Mouse (Mus musculus) heart, embryonic 15.5 days (tissue): ENCODE data around the gene Dmrtc2. TPM values are rescaled to one million over a fixed set of nuclear protein-coding genes. Genes with fewer than 3 reads are reported as not detected.
"Not testable (repeated sequence)": the region's sequence is repeated elsewhere in the genome, so short reads cannot be mapped to it uniquely, and the experiment has no call there.

Experiments
- ATAC-seq: fragments of 200-750 bp; cut with Nextera tagmentation; replicated peaks from 2 replicates; pipeline ENCODE4 v1.8.0; 2017; ENCODE audit warnings: low read depth, moderate TSS enrichment; ENCODE audit not compliant: insufficient number of reproducible peaks, insufficient read depth, low FRiP score
- H3K27ac ChIP-seq: fragments of 300-500 bp; sonication (generic); 2 replicates; pipeline ENCODE4 v1.5.1; 2015; ENCODE audit warnings: mild to moderate bottlenecking, inconsistent platforms
- H3K27me3 ChIP-seq: fragments of 300-500 bp; sonication (generic); 2 replicates; pipeline ENCODE4 v1.6.1; 2015; ENCODE audit warnings: inconsistent platforms
- H3K36me3 ChIP-seq: fragments of 300-500 bp; sonication (generic); 2 replicates; pipeline ENCODE4 v1.6.1; 2015; ENCODE audit warnings: mild to moderate bottlenecking, inconsistent platforms
- H3K4me1 ChIP-seq: fragments of 300-500 bp; sonication (generic); replicated peaks from 2 replicates; pipeline ENCODE4 v1.6.1; 2015; ENCODE audit warnings: inconsistent platforms
- H3K4me2 ChIP-seq: fragments of 300-500 bp; sonication (generic); 2 replicates; pipeline ENCODE4 v1.6.1; 2015; ENCODE audit warnings: inconsistent platforms, mild to moderate bottlenecking, moderate library complexity
- H3K4me3 ChIP-seq: fragments of 300-500 bp; sonication (generic); 2 replicates; pipeline ENCODE4 v1.5.1; 2015; ENCODE audit warnings: mild to moderate bottlenecking, inconsistent platforms
- H3K9ac ChIP-seq: fragments of 300-500 bp; sonication (generic); 2 replicates; pipeline ENCODE4 v1.6.1; 2015; ENCODE audit warnings: mild to moderate bottlenecking, inconsistent platforms
- H3K9me3 ChIP-seq: fragments of 300-500 bp; sonication (generic); replicated peaks from 2 replicates; pipeline ENCODE4 v1.6.1; 2016; ENCODE audit warnings: inconsistent platforms
- WGBS: fragments of 180-500 bp; shearing (Covaris S2); methylation state at CpG from one replicate; pipeline ENCODE4 v1.1.7; 2015; ENCODE audit warnings: mixed read lengths; 5-methylcytosine and 5-hydroxymethylcytosine counted together
- polyA plus RNA-seq: library from polyadenylated mRNA; unstranded; fragments of >200 nt; fragmentation: Nextera tagmentation; extraction: Ambion mirVana; gene quantifications from 2 replicates; pipeline ENCODE4 v1.2.1, GENCODE M21; 2015

Gene Dmrtc2
- not detected in 2 replicates for polyA plus RNA-seq

DNA sequence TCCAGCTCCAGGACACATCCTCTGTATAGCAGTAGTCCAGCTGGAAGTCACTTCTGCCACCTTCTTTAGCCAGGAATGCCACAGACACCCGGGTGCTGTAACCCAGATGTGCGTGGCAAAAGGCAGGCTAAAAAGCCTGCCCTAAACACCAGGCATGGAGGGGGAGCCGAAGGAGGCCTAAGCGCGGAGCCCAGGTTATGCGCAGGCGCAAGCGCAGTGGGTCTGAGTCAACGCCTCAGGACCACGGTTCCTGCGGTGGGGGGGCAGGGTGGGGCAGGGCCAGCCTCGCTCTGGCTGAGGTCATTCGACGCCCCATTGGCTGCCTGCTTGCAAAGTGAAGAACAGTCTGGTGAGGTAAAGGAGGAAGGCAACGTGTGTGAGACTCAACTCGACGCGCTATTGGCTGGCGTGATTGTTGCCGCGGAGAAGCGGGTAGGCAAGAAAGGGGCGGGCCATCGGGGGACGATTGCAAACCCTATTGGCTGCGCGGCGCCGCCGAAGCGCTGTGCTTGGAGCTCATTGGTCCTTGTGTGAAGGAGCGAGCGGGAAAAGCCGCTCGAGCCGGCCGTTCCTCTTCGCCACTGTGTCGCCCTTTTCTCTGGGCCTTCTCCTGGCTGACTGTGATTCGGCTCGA, at the start of gene Dmrtc2, which contains the start of gene Lypd4:
TSS of gene Dmrtc2 (plus strand) at position 526 of the 634 bp plus-strand sequence.
TSS of gene Lypd4 (minus strand) at position 410 of the 634 bp plus-strand sequence.
- H3K4me1 ChIP-seq = no peaks in the 10 kb centered on the region
- no peaks in the 10 kb centered on the region; the same call in 1 of the 2 replicates for H3K9me3 ChIP-seq
- ATAC-seq = no peak
- H3K27ac ChIP-seq = no peak within 1 kb of the TSS
- no peaks in the 10 kb centered on the region for H3K36me3 ChIP-seq
- H3K27me3 ChIP-seq = peaks cover 25% of the 10 kb centered on the region
- no peak within 1 kb of the TSS for H3K9ac ChIP-seq
- no peak within 1 kb of the TSS for H3K4me2 ChIP-seq
- WGBS = 41% methylated on average over 41 of the region's 41 CpGs
- no peak within 1 kb of the TSS for H3K4me3 ChIP-seq

DNA sequence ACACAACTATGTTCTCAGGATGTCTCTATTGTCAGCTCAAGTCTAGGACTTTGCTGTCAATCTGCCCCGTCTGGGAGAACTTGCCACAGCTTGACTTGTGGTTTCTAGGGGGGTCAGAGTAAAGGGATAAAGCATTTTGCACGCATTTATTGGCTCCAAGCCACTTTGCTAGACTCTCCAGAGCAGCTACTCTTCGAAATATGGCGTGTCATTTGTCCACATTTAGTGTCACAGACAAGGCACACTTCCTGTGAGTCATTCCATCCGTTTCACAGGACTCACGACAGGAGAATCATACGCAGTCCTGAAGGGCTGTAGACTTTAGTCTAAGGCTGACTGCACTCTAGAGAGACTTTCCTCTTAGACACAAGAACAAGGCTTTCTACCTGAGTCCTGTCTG, 45.4 kb upstream of the Dmrtc2 start:
- WGBS = 44% methylated on average over 7 of the region's 7 CpGs
- no peak for ATAC-seq
- H3K9ac ChIP-seq = no peak overlapping the region
- H3K27me3 ChIP-seq = no peaks in the 10 kb centered on the region
- H3K4me1 ChIP-seq = no peaks in the 10 kb centered on the region
- H3K9me3 ChIP-seq = no peaks in the 10 kb centered on the region
- no peak overlapping the region for H3K4me2 ChIP-seq
- H3K4me3 ChIP-seq = no peak overlapping the region
- no peak overlapping the region for H3K27ac ChIP-seq
- no peaks in the 10 kb centered on the region for H3K36me3 ChIP-seq

DNA sequence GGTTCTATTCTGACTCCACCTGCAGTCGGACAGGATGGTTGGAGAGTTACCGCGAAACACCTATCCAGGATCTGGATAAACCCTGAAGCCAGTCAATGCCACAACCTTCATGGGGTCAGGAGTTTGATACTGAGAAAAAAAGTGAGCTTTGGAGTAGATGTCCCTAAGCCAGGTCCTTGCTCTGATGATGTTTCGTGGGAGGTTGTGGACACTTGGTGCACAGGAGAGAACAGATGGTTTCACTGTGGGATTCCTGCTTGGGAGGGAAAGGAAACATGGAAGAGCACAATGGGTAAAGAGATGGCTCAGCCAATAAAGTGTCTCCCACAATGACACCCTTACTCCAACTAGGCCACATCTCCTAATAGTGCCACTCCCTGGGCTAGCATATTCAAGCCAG, 42.7 kb upstream of the Dmrtc2 start:
- Histone ChIP-seq H3K4me2 (no peak overlapping the region), H3K9ac (no peak overlapping the region), H3K4me1 (no peaks in the 10 kb centered on the region), H3K27me3 (no peaks in the 10 kb centered on the region), H3K4me3 (no peak overlapping the region), H3K9me3 (no peaks in the 10 kb centered on the region), H3K36me3 (no peaks in the 10 kb centered on the region), H3K27ac (no peak overlapping the region)
- no peak for ATAC-seq
- 84% methylated on average over 4 of the region's 4 CpGs for WGBS

DNA sequence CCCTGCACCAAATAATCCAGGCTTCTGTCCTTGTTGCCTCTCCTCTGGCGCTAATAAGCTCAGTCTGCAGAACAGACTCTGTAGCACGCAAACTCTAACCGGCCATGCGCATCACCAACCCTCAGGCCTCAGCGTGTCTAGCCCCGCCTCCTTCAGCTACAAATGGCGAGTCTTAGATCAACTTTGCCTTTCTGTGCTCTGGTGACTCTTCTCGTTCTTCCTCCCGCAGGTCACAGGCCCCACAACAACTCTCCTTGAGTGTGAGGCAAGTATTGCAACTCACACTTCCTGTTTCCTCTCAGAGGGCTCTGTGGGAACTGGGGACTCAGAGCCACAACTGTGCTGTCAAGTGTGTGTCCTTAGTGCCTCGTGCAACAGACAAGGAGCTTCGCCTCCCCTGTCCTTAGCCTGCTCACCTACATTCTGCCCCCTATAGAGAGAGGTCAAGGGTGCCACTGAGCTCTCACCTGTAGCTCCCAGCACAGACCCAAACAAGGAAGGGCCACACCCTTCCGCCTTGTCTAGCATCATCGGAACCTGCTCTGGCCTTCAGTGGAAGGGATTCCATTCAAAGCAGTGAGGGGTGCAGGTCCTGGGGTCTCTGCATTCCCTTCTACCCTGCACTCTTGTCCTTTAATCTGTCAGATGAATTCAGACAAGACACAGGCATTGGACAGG, 31.0 kb upstream of the Dmrtc2 start:
- not testable (repeated sequence) for H3K4me1 ChIP-seq, H3K9ac ChIP-seq, H3K36me3 ChIP-seq, H3K4me3 ChIP-seq, H3K9me3 ChIP-seq, H3K4me2 ChIP-seq, ATAC-seq, H3K27ac ChIP-seq, H3K27me3 ChIP-seq
- WGBS = 55% methylated on average over 13 of the region's 13 CpGs

DNA sequence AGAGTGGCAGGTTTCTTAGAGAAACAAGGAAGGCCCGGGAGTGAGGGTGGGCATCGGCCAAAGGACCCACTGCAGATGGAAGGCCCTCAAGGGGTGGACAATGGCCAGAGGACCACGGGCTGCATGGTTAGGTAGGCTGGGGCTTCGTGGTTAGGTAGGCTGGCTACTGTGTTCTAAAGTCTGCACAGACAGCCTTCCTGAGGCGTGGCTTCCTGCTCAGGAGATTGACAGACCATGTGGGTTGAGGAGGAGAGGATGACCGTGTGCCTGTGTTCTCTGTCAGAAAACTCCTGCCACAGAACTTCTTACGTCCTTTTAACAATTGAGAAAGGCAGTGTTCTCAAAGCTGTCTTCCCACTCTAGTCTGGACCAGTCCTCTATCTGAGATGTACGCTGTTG, 30.4 kb upstream of the Dmrtc2 start:
- Histone ChIP-seq H3K4me2 (no peak overlapping the region), H3K36me3 (no peaks in the 10 kb centered on the region), H3K9ac (no peak overlapping the region), H3K27me3 (no peaks in the 10 kb centered on the region), H3K9me3 (no peaks in the 10 kb centered on the region), H3K4me3 (no peak overlapping the region), H3K27ac (no peak overlapping the region), H3K4me1 (no peaks in the 10 kb centered on the region)
- no peak for ATAC-seq
- 64% methylated on average over 8 of the region's 8 CpGs for WGBS

DNA sequence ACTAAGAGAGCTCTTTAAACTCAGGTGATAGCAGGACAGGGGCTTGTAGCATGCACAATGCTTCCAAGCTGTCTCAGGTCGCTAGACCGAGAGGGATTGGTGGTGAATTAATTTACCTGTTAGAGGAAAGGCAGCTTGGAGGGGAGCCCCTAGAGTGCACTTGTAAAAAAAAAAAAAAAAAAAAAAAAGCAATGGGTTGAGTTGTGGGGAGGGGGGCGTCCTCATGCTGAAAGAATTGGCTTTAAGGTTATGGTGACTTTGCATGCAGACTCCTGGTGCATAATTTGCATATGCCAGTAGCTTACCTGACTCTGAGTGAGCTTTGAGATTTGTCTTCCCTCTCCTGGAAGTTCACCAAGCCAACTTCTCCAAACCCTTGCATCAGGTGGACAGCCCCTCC, 29.5 kb upstream of the Dmrtc2 start:
- ATAC-seq = no peak
- Histone ChIP-seq H3K4me2 (no peak overlapping the region), H3K9me3 (no peaks in the 10 kb centered on the region), H3K4me1 (no peaks in the 10 kb centered on the region), H3K9ac (no peak overlapping the region), H3K27me3 (no peaks in the 10 kb centered on the region), H3K36me3 (no peaks in the 10 kb centered on the region), H3K27ac (no peak overlapping the region), H3K4me3 (no peak overlapping the region)
- WGBS = 48% methylated on average over 3 of the region's 3 CpGs

DNA sequence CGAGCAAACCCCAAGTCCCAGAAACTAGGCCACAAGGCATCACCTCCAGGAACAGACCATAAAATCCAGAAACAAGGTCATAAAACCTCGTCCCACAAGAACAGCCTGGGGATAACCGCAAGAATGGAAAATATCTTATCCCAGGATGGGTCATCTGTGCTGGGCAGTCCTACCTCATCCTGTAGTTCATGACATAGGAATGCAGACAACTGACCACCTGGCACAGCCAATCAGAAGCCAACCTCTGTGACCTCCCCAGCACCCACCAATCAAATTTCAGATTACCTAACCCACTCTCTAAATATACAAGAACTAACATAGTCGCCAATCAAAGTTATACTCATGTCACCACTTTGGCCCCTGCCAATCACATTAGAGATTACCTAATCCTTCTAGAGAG, 28.8 kb upstream of the Dmrtc2 start:
- no peaks in the 10 kb centered on the region for H3K9me3 ChIP-seq
- H3K27ac ChIP-seq = no peak overlapping the region
- 72% methylated on average over 4 of the region's 4 CpGs for WGBS
- no peak overlapping the region for H3K4me2 ChIP-seq
- no peak for ATAC-seq
- H3K4me3 ChIP-seq = no peak overlapping the region
- no peak overlapping the region for H3K9ac ChIP-seq
- no peaks in the 10 kb centered on the region for H3K4me1 ChIP-seq
- no peaks in the 10 kb centered on the region for H3K27me3 ChIP-seq
- H3K36me3 ChIP-seq = no peaks in the 10 kb centered on the region

DNA sequence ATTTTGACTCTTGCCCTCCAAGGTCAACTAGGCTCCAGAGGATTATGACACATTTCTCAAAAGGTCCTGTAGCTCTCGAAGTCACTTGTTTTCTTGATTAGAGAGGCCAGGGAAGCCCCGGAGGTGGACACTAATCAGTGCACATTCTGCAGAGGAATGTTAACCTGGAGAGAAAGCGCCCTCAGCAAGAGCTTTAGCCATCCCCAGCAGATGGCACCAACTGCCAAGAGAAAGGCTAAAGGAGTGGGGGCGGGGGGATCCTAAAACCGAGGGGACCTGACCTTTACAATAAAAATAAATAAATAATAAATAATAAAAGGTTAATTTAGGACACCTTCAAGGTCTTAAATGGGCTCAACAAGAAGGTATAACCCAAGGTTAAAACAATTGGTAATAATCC, 25.7 kb upstream of the Dmrtc2 start:
- no peak overlapping the region for H3K9ac ChIP-seq
- 33% methylated on average over 5 of the region's 5 CpGs for WGBS

DNA sequence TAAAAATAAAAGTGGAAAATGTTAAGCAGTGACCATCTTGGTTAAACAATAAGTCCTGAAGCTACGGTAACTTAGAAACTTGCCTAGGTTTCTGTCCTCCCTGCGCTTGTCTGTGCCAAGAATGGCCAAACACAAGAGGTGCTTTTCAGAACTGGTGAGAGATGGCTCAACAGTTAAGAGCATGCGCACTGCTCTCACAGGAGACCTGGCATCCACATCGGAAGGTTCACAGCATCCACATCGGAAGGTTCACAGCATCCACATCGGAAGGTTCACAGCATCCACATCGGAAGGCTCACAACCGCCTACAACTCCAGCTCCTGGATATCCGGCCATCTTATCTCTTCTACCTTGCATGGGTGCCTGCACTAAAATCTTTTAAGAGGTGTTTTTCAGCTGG, 24.7 kb upstream of the Dmrtc2 start:
- H3K4me1 ChIP-seq = no peaks in the 10 kb centered on the region
- H3K27me3 ChIP-seq = no peaks in the 10 kb centered on the region
- no peak overlapping the region for H3K27ac ChIP-seq
- ATAC-seq = no peak
- no peak overlapping the region for H3K4me3 ChIP-seq
- no peak overlapping the region for H3K9ac ChIP-seq
- no peaks in the 10 kb centered on the region for H3K9me3 ChIP-seq
- 77% methylated on average over 9 of the region's 9 CpGs for WGBS
- H3K4me2 ChIP-seq = no peak overlapping the region
- H3K36me3 ChIP-seq = no peaks in the 10 kb centered on the region

More for the DNA sequence above, 25.7 kb upstream of the Dmrtc2 start:
- Histone ChIP-seq H3K9me3 (no peaks in the 10 kb centered on the region), H3K4me1 (no peaks in the 10 kb centered on the region), H3K36me3 (no peaks in the 10 kb centered on the region), H3K27ac (no peak overlapping the region), H3K27me3 (no peaks in the 10 kb centered on the region), H3K4me2 (no peak overlapping the region), H3K4me3 (no peak overlapping the region)
- no peak for ATAC-seq

DNA sequence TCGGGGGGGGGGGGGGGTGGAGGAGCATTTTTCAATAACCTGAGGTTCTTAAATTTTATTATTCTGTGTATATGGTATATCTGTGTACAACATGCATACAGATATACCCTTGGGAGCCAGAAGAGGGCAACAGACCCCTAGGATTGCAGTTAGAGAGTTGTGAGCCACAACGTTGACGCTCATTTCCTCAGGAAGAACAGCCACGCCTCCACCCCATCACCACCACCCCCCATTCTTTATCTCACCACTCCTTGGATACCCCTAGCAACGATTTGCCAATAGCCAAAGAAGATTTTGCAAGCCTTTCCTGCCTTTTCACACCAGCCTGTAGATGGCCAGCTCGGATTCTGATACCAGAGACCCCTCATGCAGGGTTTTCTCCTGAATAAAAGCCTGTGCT, 24.1 kb upstream of the Dmrtc2 start:
- 1% methylated on average over 6 of the region's 6 CpGs for WGBS
- H3K9ac ChIP-seq = no peak overlapping the region
- no peaks in the 10 kb centered on the region for H3K9me3 ChIP-seq
- H3K27me3 ChIP-seq = no peaks in the 10 kb centered on the region
- no peak for ATAC-seq
- H3K4me1 ChIP-seq = no peaks in the 10 kb centered on the region
- no peak overlapping the region for H3K27ac ChIP-seq
- H3K36me3 ChIP-seq = no peaks in the 10 kb centered on the region
- no peak overlapping the region for H3K4me3 ChIP-seq
- H3K4me2 ChIP-seq = no peak overlapping the region

DNA sequence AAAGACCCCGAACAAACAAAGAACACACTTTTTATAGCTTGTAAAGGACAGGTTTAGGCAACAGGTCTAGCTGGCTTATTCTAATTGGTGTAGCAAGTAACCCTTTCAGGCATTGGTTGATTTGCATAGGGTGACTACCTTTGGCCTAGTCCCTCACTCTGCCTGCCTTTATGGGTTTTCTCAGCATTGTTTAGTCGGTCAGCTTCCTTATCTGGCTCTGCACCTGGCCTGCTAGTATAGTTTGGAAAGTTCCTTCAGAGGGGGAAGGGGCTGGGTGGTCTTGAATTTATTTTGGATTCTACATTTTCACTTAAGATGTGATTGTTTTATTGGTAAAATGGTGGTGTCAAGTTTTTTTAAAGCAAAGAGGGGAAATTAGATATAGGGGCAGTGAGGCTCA, 23.3 kb upstream of the Dmrtc2 start:
- H3K27me3 ChIP-seq, H3K4me2 ChIP-seq, H3K36me3 ChIP-seq, H3K27ac ChIP-seq, H3K4me1 ChIP-seq, H3K4me3 ChIP-seq, ATAC-seq, H3K9ac ChIP-seq, H3K9me3 ChIP-seq: not testable (repeated sequence)
- 33% methylated on average over 2 of the region's 2 CpGs for WGBS

DNA sequence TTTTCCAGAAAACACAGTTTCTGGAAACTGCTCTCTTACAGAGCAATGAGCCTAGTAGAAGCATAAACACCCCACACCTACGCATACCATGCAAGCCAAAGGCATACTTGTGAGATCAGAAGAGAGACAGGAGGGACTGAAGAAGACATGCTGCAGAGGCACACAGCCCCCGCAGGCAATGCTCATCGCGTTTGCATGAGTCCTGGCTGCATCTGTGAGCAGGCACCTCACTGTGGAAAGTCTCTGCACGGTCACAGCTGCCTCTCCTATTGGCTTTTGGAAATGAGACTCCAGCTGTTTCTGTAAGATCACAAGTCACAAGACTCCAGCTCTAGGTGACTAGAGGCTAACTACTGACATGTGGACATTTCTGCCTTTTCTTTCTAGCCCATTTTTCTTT, 19.7 kb upstream of the Dmrtc2 start:
- H3K27me3 ChIP-seq = no peaks in the 10 kb centered on the region
- no peak for ATAC-seq
- H3K4me1 ChIP-seq = no peaks in the 10 kb centered on the region
- H3K4me2 ChIP-seq = no peak overlapping the region
- H3K9me3 ChIP-seq = no peaks in the 10 kb centered on the region
- no peak overlapping the region for H3K9ac ChIP-seq
- no peak overlapping the region for H3K27ac ChIP-seq
- no peaks in the 10 kb centered on the region for H3K36me3 ChIP-seq
- WGBS = 10% methylated on average over 5 of the region's 5 CpGs
- H3K4me3 ChIP-seq = no peak overlapping the region
